Mouse (Mus musculus): Measurements from ENCODE around the gene Slc48a1.

Gene Slc48a1

GRCm38 (mm10) chr15:97842058-97842457, 63.7 kb downstream of the Slc48a1 start:
- peak; percentile 64 for DNase-seq (ENCODE audit: low read depth)

Measured in induced T-regulatory cell, adult 2 months (primary cell).